Mouse (Mus musculus) MEL (cell line): ENCODE measurements around the gene Scamp1. TPM values are rescaled to one million over a fixed set of nuclear protein-coding genes. Genes with fewer than 3 reads are reported as not detected.
"Not testable (repeated sequence)": the region's sequence is repeated elsewhere in the genome, so short reads cannot be mapped to it uniquely, and the experiment has no call there.

Experiments
- DNase-seq: peaks from one replicate; pipeline ENCODE4 v3.0.0; 2011; ENCODE audit warnings: low read depth, low spot score
- H3K27ac ChIP-seq: 2 replicates; pipeline ENCODE4 v1.5.1; 2012; ENCODE audit warnings: low read depth, mild to moderate bottlenecking, control low read depth, low read length, moderate library complexity; ENCODE audit not compliant: control insufficient read depth
- H3K27me3 ChIP-seq, 2 experiments: fragments of 150-350 bp in 1 of 2; sonication (generic) in 1 of 2; 2 replicates each; pipeline ENCODE4 v1.6.1; 2012; ENCODE audit warnings: low read length in 2 of 2, mild to moderate bottlenecking in 2 of 2, improper control_type of control experiment in 1 of 2, moderate library complexity in 1 of 2; ENCODE audit not compliant: insufficient read depth in 2 of 2, control insufficient read depth in 1 of 2
- H3K36me3 ChIP-seq, 2 experiments: 2 replicates each; pipeline ENCODE4 v1.6.1; 2012 to 2014; ENCODE audit warnings: low read length in 2 of 2, improper control_type of control experiment in 1 of 2, inconsistent platforms in 1 of 2, mild to moderate bottlenecking in 1 of 2; ENCODE audit not compliant: insufficient read depth in 2 of 2, control insufficient read depth in 1 of 2
- H3K4me1 ChIP-seq, 2 experiments: fragments of 150-350 bp in 1 of 2; sonication (generic) in 1 of 2; 2 replicates each; pipeline ENCODE4 v1.6.1; 2012; ENCODE audit warnings: low read length in 2 of 2, improper control_type of control experiment in 1 of 2, mild to moderate bottlenecking in 1 of 2; ENCODE audit not compliant: insufficient read depth in 2 of 2, control insufficient read depth in 1 of 2
- H3K4me3 ChIP-seq, 2 experiments: fragments of 150-350 bp in 1 of 2; sonication (generic) in 1 of 2; 2 replicates each; pipeline ENCODE4 v1.5.1; 2012; ENCODE audit warnings: low read depth in 2 of 2, low read length in 2 of 2, mild to moderate bottlenecking in 2 of 2, moderate library complexity in 2 of 2, control low read depth in 1 of 2, improper control_type of control experiment in 1 of 2; ENCODE audit not compliant: control insufficient read depth in 1 of 2, insufficient read depth in 1 of 2
- H3K79me2 ChIP-seq: 2 replicates; pipeline ENCODE4 v1.6.1; 2012; ENCODE audit warnings: mild to moderate bottlenecking, low read length, moderate library complexity; ENCODE audit not compliant: control insufficient read depth, poor library complexity, insufficient read depth
- H3K9ac ChIP-seq: 2 replicates; pipeline ENCODE4 v1.6.1; 2012; ENCODE audit warnings: low read depth, mild to moderate bottlenecking, control low read depth, low read length, moderate library complexity; ENCODE audit not compliant: control insufficient read depth, poor library complexity, severe bottlenecking
- H3K9me3 ChIP-seq: fragments of 150-350 bp; sonication (generic); replicated peaks from 2 replicates; pipeline ENCODE4 v1.6.1; 2012; ENCODE audit warnings: mild to moderate bottlenecking, low read length, improper control_type of control experiment, moderate library complexity; ENCODE audit not compliant: insufficient read depth
- BHLHE40 ChIP-seq: IDR thresholded peaks from 2 replicates; pipeline ENCODE4 v1.6.1; 2012; ENCODE audit warnings: low read depth, mild to moderate bottlenecking, inconsistent platforms, low read length, improper control_type of control experiment, borderline replicate concordance
- CHD1 ChIP-seq: IDR thresholded peaks from 2 replicates; pipeline ENCODE4 v1.6.1; 2012; ENCODE audit warnings: low read depth, mild to moderate bottlenecking, inconsistent platforms, low read length, improper control_type of control experiment
- CHD2 ChIP-seq: IDR thresholded peaks from 2 replicates; pipeline ENCODE4 v1.6.1; 2011; ENCODE audit warnings: low read length, improper control_type of control experiment
- CTCF ChIP-seq, 3 experiments: IDR thresholded peaks in 2 of 3; conservative IDR thresholded peaks in 1 of 3; 2 replicates each; pipeline ENCODE4 v1.5.1; 2011 to 2012; ENCODE audit warnings: low read length in 3 of 3, low read depth in 2 of 3, mild to moderate bottlenecking in 2 of 3, improper control_type of control experiment in 1 of 3, inconsistent platforms in 1 of 3, mixed read lengths in 1 of 3, moderate library complexity in 1 of 3; ENCODE audit not compliant: control insufficient read depth in 1 of 3, insufficient read depth in 1 of 3, poor library complexity in 1 of 3, severe bottlenecking in 1 of 3
- E2F4 ChIP-seq: IDR thresholded peaks from 2 replicates; pipeline ENCODE4 v1.6.1; 2011; ENCODE audit warnings: low read depth, low read length, improper control_type of control experiment, borderline replicate concordance
- ELF1 ChIP-seq: IDR thresholded peaks from 2 replicates; pipeline ENCODE4 v1.6.1; 2014; ENCODE audit warnings: low read depth, mild to moderate bottlenecking, inconsistent platforms, low read length, improper control_type of control experiment, moderate library complexity
- ETS1 ChIP-seq: IDR thresholded peaks from 2 replicates; pipeline ENCODE4 v1.6.1; 2012; ENCODE audit warnings: low read depth, mild to moderate bottlenecking, inconsistent platforms, low read length, improper control_type of control experiment, moderate library complexity
- GABPA ChIP-seq: IDR thresholded peaks from 2 replicates; pipeline ENCODE4 v1.6.1; 2012; ENCODE audit warnings: low read depth, mild to moderate bottlenecking, inconsistent platforms, low read length, improper control_type of control experiment, moderate library complexity
- HCFC1 ChIP-seq: IDR thresholded peaks from 2 replicates; pipeline ENCODE4 v1.6.1; 2012; ENCODE audit warnings: low read depth, mild to moderate bottlenecking, inconsistent platforms, low read length, improper control_type of control experiment, moderate library complexity
- JUND ChIP-seq: IDR thresholded peaks from 2 replicates; pipeline ENCODE4 v1.6.1; 2011; ENCODE audit warnings: low read depth, mild to moderate bottlenecking, improper control_type of control experiment, low read length
- MAFK ChIP-seq: IDR thresholded peaks from 2 replicates; pipeline ENCODE4 v1.6.1; 2011; ENCODE audit warnings: low read depth, mild to moderate bottlenecking, low read length, improper control_type of control experiment, borderline replicate concordance
- MAZ ChIP-seq: IDR thresholded peaks from 2 replicates; pipeline ENCODE4 v1.6.1; 2012; ENCODE audit warnings: low read depth, mild to moderate bottlenecking, inconsistent platforms, low read length, improper control_type of control experiment
- MEF2A ChIP-seq: IDR thresholded peaks from 2 replicates; pipeline ENCODE4 v1.6.1; 2014; ENCODE audit warnings: low read depth, mild to moderate bottlenecking, inconsistent platforms, low read length, improper control_type of control experiment; ENCODE audit not compliant: poor library complexity, insufficient replicate concordance, severe bottlenecking; ENCODE audit errors: extremely low read depth
- NELFE ChIP-seq: IDR thresholded peaks from 2 replicates; pipeline ENCODE4 v1.6.1; 2011; ENCODE audit warnings: low read depth, low read length, improper control_type of control experiment
- NRF1 ChIP-seq: IDR thresholded peaks from 2 replicates; pipeline ENCODE4 v1.6.1; 2014; ENCODE audit warnings: low read depth, mild to moderate bottlenecking, inconsistent platforms, low read length, improper control_type of control experiment, moderate library complexity; ENCODE audit not compliant: poor library complexity, insufficient read depth, severe bottlenecking
- SMC3 ChIP-seq: IDR thresholded peaks from 2 replicates; pipeline ENCODE4 v1.6.1; 2011; ENCODE audit warnings: low read depth, low read length, improper control_type of control experiment
- TAL1 ChIP-seq: IDR thresholded peaks from 2 replicates; pipeline ENCODE4 v1.6.1; 2012; ENCODE audit warnings: mild to moderate bottlenecking, inconsistent platforms, low read length, moderate library complexity, mixed read lengths
- TBP ChIP-seq: IDR thresholded peaks from 2 replicates; pipeline ENCODE4 v1.8.0; 2011; ENCODE audit warnings: low read depth, low read length, improper control_type of control experiment
- TCF12 ChIP-seq: IDR thresholded peaks from 2 replicates; pipeline ENCODE4 v1.6.1; 2014; ENCODE audit warnings: low read depth, mild to moderate bottlenecking, inconsistent platforms, low read length, improper control_type of control experiment, moderate library complexity
- USF2 ChIP-seq, 2 experiments: IDR thresholded peaks; 2 replicates each; pipeline ENCODE4 v1.6.1; 2011 to 2012; ENCODE audit warnings: improper control_type of control experiment in 2 of 2, low read length in 2 of 2, borderline replicate concordance in 1 of 2, inconsistent platforms in 1 of 2, low read depth in 1 of 2, mild to moderate bottlenecking in 1 of 2; ENCODE audit not compliant: insufficient read depth in 1 of 2
- ZC3H11A ChIP-seq: IDR thresholded peaks from 2 replicates; pipeline ENCODE4 v1.6.1; 2012; ENCODE audit warnings: low read depth, mild to moderate bottlenecking, inconsistent platforms, low read length, improper control_type of control experiment
- ZMIZ1 ChIP-seq: IDR thresholded peaks from 2 replicates; pipeline ENCODE4 v1.6.1; 2012; ENCODE audit warnings: low read depth, mild to moderate bottlenecking, inconsistent platforms, low read length, improper control_type of control experiment, moderate library complexity
- polyA plus RNA-seq, 2 experiments: library from polyadenylated mRNA; stranded (reverse) in 1 of 2; unstranded in 1 of 2; fragments of >175 nt in 1 of 2; fragments of >200 nt in 1 of 2; gene quantifications; 2 replicates each; pipeline versions ENCODE4 v1.2.1 to v1.2.4; 2012; ENCODE audit warnings: low replicate concordance in 2 of 2, low read depth in 1 of 2; ENCODE audit not compliant: insufficient read length in 2 of 2, insufficient read depth in 1 of 2, missing spikeins in 1 of 2
- total RNA-seq: library from RNA; depleted of rRNA; stranded (reverse); fragments of 300-350 nt; gene quantifications from 2 replicates; pipeline ENCODE4 v1.2.3, GENCODE M21; 2012; rRNA removed

Scamp1 gene
- total RNA-seq (not detected in 2 replicates), polyA plus RNA-seq (under 1 TPM in 1 of 2 experiments, not detected in 1; 0.03 TPM)

DNA sequence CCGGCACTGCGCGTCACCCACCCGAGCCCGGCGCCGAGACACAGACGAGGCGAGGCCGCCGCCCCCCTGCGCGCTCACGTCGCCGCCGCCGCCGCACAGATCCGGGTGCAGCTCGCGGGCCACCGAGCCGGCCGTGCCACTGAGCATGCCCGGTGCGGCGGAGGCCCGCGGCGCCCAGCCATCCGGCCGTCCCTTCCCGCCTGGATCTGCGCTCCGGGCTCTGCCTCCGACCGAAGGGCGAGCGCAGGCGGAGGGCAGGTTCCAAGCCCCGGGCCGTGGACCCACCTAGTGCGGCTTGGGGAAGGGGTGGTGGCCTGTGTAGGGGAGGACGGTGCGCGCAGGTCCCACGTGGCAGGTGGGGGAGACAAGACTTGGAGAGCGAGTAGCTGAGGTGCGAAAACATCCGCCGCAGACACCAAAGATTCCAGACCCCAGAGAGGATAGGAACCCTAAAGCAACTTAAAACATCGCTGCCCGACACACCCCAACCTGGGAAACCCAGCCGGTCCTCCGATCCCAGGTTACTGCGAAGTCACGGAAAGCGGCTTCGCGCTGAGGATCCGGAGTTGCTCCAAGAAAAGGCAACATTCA is at the start of gene Scamp1:
Scamp1 (minus strand) TSS at position 577 of the 591 bp plus-strand sequence.
- no peaks in the 10 kb centered on the region for H3K79me2 ChIP-seq
- DNase-seq, result no peak
- H3K36me3 ChIP-seq, result no peaks in the 10 kb centered on the region
- H3K4me3 ChIP-seq, result no peak within 1 kb of the TSS
- H3K27ac ChIP-seq, result no peak within 1 kb of the TSS
- no peaks in the 10 kb centered on the region for H3K27me3 ChIP-seq
- H3K9me3 ChIP-seq, result no peaks in the 10 kb centered on the region
- H3K4me1 ChIP-seq, result no peaks in the 10 kb centered on the region
- TF ChIP-seq SMC3 (no peak), ZMIZ1 (no peak), MAZ (no peak), NRF1 (no peak), MAFK (no peak), CHD2 (no peak), HCFC1 (no peak), ELF1 (no peak), NELFE (no peak), TAL1 (no peak), BHLHE40 (no peak), JUND (no peak), CHD1 (no peak), E2F4 (no peak)
- TF ChIP-seq, all 39 proteins: peak for 0
- no peak within 1 kb of the TSS for H3K9ac ChIP-seq

GRCm38 (mm10) chr13:94330392-94330979 is 44.8 kb upstream of the Scamp1 start:
- DNase-seq, result no peak
- Histone ChIP-seq H3K9ac (no peak overlapping the region), H3K9me3 (no peaks in the 10 kb centered on the region), H3K27ac (no peak overlapping the region), H3K4me3 (no peak overlapping the region), H3K36me3 (no peaks in the 10 kb centered on the region), H3K79me2 (no peaks in the 10 kb centered on the region), H3K27me3 (no peaks in the 10 kb centered on the region), H3K4me1 (no peaks in the 10 kb centered on the region)
- no peak for TF ChIP-seq ETS1
- TF ChIP-seq ZMIZ1, result no peak
- no peak for TF ChIP-seq MAFK
- TF ChIP-seq GABPA, result no peak
- no peak for TF ChIP-seq TCF12
- no peak for TF ChIP-seq USF2 (IDR thresholded peaks at IDR 0.05; ENCODE audit: borderline replicate concordance in 1 of 2, insufficient read depth in 1 of 2, low read depth in 1 of 2, low read length in 2 of 2)
- no peak for TF ChIP-seq CHD2
- no peak for TF ChIP-seq TBP
- TF ChIP-seq CTCF (IDR thresholded peaks at IDR 0.05 in 2 of 3, conservative IDR thresholded peaks at IDR 0.05 in 1 of 3; ENCODE audit: control insufficient read depth in 1 of 3, insufficient read depth in 1 of 3, low read depth in 2 of 3, low read length in 3 of 3, poor library complexity in 1 of 3, severe bottlenecking in 1 of 3), result no peak
- TF ChIP-seq MAZ, result no peak
- TF ChIP-seq ZC3H11A, result no peak
- no peak for TF ChIP-seq SMC3
- no peak for TF ChIP-seq E2F4
- TF ChIP-seq MEF2A, result no peak
- TF ChIP-seq ELF1, result no peak

DNA sequence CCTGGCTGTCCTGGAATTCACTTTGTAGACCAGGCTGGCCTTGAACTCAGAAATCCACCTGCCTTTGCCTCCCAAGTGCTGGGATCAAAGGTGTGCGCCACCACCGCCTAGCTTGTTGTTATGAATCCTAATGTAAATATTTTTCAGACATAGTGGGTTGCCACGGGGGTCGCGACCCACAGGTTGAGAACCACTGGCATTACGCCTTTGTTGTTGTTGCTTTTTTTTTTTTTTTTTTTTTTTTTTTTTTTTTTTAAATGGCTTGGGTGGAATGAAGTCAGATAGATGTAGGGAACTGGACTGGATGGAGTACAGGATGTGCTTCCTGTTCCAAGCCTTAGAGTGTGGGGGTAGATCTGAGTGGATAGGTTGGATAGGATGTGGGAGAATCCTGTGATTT is 43.3 kb upstream of the Scamp1 start:
- not testable (repeated sequence) for H3K27me3 ChIP-seq, H3K36me3 ChIP-seq, H3K9me3 ChIP-seq, DNase-seq, H3K79me2 ChIP-seq, H3K27ac ChIP-seq, H3K4me3 ChIP-seq, H3K9ac ChIP-seq, H3K4me1 ChIP-seq
